Mouse (Mus musculus) spleen, adult 2 months (tissue): ENCODE measurements around the gene Gatad2a.

Experiments
- CTCF ChIP-seq: fragments of 200-500 bp; IDR thresholded peaks from 2 replicates; pipeline ENCODE4 v1.5.1; 2011; ENCODE audit warnings: mild to moderate bottlenecking, inconsistent platforms; ENCODE audit not compliant: insufficient read depth, insufficient read length, insufficient replicate concordance; ENCODE audit errors: extremely low read depth
- POLR2A ChIP-seq: fragments of 200-500 bp; IDR thresholded peaks from 2 replicates; pipeline ENCODE4 v1.6.1; 2011; ENCODE audit warnings: low read depth, low read length, inconsistent platforms

- TF ChIP-seq CTCF: no peak
- no peak for TF ChIP-seq POLR2A
Observed at GRCm38 (mm10) chr8:69911917-69912316, 84.3 kb downstream of the Gatad2a start.
